8 mouse cellular contexts compared by ENCODE assay signal in the genomic region with DNA sequence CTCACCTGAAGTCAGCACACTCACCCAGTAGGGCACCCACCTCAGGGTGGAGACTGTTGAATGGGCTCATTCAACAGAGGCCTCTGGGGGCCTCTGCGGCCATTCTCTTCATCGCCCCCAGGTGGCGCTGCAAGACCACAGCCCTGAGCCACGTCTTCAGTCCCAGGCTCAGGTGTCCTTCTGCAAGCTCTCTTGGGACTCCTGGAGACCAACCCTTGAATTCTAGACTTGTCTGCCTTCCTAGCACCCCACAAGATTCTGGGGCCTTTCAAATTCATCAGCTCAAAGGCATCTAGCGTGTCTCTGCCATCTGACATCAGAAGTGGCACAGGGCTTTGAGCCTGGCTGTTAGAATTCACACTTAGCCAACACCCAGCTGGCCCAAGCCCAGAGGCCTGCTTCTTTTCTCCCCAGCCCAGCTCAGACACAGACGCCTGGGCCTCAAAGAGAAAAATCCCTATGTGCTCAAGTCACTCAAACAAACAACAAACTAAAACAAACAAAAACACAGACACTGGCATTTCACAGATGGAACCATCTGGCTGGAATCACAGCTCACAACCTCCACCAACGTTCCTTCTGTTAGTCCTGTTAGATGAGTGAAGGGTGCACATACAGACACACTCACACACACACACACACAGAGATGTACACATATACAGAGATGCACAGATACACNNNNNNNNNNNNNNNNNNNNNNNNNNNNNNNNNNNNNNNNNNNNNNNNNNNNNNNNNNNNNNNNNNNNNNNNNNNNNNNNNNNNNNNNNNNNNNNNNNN. TPM values are rescaled to one million over a fixed set of nuclear protein-coding genes. Genes with fewer than 3 reads are reported as not detected.
DNase-seq lines count a peak whose midpoint lies in the region; TF ChIP-seq lines count a peak whose summit lies in the region.

No protein-coding gene starts in this region.

- H3K4me3 ChIP-seq in MEL (ENCODE audit: control insufficient read depth in 1 of 2, insufficient read depth in 1 of 2, low read depth in 2 of 2, low read length in 2 of 2) = no peak overlapping the region
- H3K4me3 ChIP-seq in forebrain, embryonic 10.5 days = no peak overlapping the region
- no peak overlapping the region for H3K4me3 ChIP-seq in layer of hippocampus, adult 2 months

- no peak overlapping the region for H3K27ac ChIP-seq in MEL (ENCODE audit: control insufficient read depth, low read depth, low read length)
- H3K27ac ChIP-seq in forebrain, embryonic 10.5 days = no peak overlapping the region
- no peak overlapping the region for H3K27ac ChIP-seq in layer of hippocampus, adult 2 months

- no peaks in the 10 kb centered on the region for H3K27me3 ChIP-seq in MEL (ENCODE audit: control insufficient read depth in 1 of 2, insufficient read depth in 2 of 2, low read length in 2 of 2)
- H3K27me3 ChIP-seq in forebrain, embryonic 10.5 days (ENCODE audit: poor library complexity, severe bottlenecking) = 0 out of 2 replicates have a peak, but pooled peaks cover 6% of the 10 kb centered on the region

- TF ChIP-seq POLR2A in MEL (IDR thresholded peaks at IDR 0.05; ENCODE audit: control insufficient read depth in 1 of 2, insufficient read depth in 1 of 2, low read depth in 1 of 2, low read length in 2 of 2, poor library complexity in 1 of 2) = no peak

- peak; percentile 94 to 95 (median 94) for TF ChIP-seq CTCF in MEL (IDR thresholded peaks at IDR 0.05 in 2 of 3, conservative IDR thresholded peaks at IDR 0.05 in 1 of 3; ENCODE audit: control insufficient read depth in 1 of 3, insufficient read depth in 1 of 3, low read depth in 2 of 3, low read length in 3 of 3, poor library complexity in 1 of 3, severe bottlenecking in 1 of 3)
- peak; percentile 100 for TF ChIP-seq CTCF in layer of hippocampus, adult 2 months (conservative IDR thresholded peaks at IDR 0.05)

- no peaks in the 10 kb centered on the region for H3K36me3 ChIP-seq in MEL (ENCODE audit: control insufficient read depth in 1 of 2, insufficient read depth in 2 of 2, low read length in 2 of 2)
- no peaks in the 10 kb centered on the region for H3K36me3 ChIP-seq in forebrain, embryonic 10.5 days (replicated peaks)

- TF ChIP-seq EP300 in MEL (IDR thresholded peaks at IDR 0.05; ENCODE audit: low read depth in 1 of 2, low read length in 2 of 2) = no peak

- no peaks in the 10 kb centered on the region for H3K4me1 ChIP-seq in MEL (ENCODE audit: control insufficient read depth in 1 of 2, insufficient read depth in 2 of 2, low read length in 2 of 2)
- H3K4me1 ChIP-seq in forebrain, embryonic 10.5 days = no peaks in the 10 kb centered on the region

- no peaks in the 10 kb centered on the region for H3K9me3 ChIP-seq in MEL (replicated peaks; ENCODE audit: insufficient read depth, low read length)
- no peaks in the 10 kb centered on the region for H3K9me3 ChIP-seq in forebrain, embryonic 10.5 days

- 18% methylated on average over 7 of the region's 7 CpGs for WGBS in forebrain, embryonic 10.5 days

- H3K79me2 ChIP-seq in MEL (ENCODE audit: control insufficient read depth, insufficient read depth, low read length, poor library complexity) = no peaks in the 10 kb centered on the region

- TF ChIP-seq RAD21 in MEL (IDR thresholded peaks at IDR 0.05; ENCODE audit: low read depth, low read length) = peak; percentile 98

- DNase-seq in MEL (ENCODE audit: low read depth, low spot score) = peak; percentile 73
- DNase-seq in c-Kit-negative CD71-positive TER-119-positive erythroid progenitor cells, embryonic 14.5 days (ENCODE audit: low read depth, low spot score) = peak; percentile 8
- DNase-seq in forebrain, embryonic 10.5 days (ENCODE audit: extremely low spot score, low spot score) = peak; percentile 60
- DNase-seq in heart, postnatal 4 days = peak; percentile 79
- peak in 1 of 2 experiments; percentile 78 for DNase-seq in layer of hippocampus, adult 2 months (ENCODE audit: low spot score in 2 of 2)
- DNase-seq in lung, postnatal 14 days = peak; percentile 74
- peak; percentile 62 for DNase-seq in right cerebral cortex, adult 18-20 months
- peak; percentile 61 for DNase-seq in urinary bladder, postnatal 14 days (ENCODE audit: low spot score)

- H3K9ac ChIP-seq in MEL (ENCODE audit: control insufficient read depth, low read depth, low read length, poor library complexity, severe bottlenecking) = no peak overlapping the region

TF ChIP-seq in MEL, 35 proteins besides CTCF, POLR2A, EP300 and RAD21:
- TF ChIP-seq USF2 (IDR thresholded peaks at IDR 0.05; ENCODE audit: borderline replicate concordance in 1 of 2, insufficient read depth in 1 of 2, low read depth in 1 of 2, low read length in 2 of 2) = no peak
- TF ChIP-seq SIN3A (IDR thresholded peaks at IDR 0.05; ENCODE audit: low read length) = peak; percentile 42; the same call in 1 of the 2 replicates
- no peak for TF ChIP-seq KAT2A (conservative IDR thresholded peaks at IDR 0.05; ENCODE audit: low read depth, low read length)
- TF ChIP-seq MAZ (IDR thresholded peaks at IDR 0.05; ENCODE audit: low read depth, low read length) = peak; percentile 71; the same call in 1 of the 2 replicates
- 0 out of 2 replicates have a peak, but pooled peaks have one; percentile 36 for TF ChIP-seq ELF1 (IDR thresholded peaks at IDR 0.05; ENCODE audit: low read depth, low read length)
- TF ChIP-seq TBP (IDR thresholded peaks at IDR 0.05; ENCODE audit: low read depth, low read length) = no peak
- TF ChIP-seq SMC3 (IDR thresholded peaks at IDR 0.05; ENCODE audit: low read depth, low read length) = peak; percentile 100
- no peak for TF ChIP-seq MXI1 (IDR thresholded peaks at IDR 0.05; ENCODE audit: low read depth, low read length)
- no peak for TF ChIP-seq MAFK (IDR thresholded peaks at IDR 0.05; ENCODE audit: borderline replicate concordance, low read depth, low read length)
- no peak for TF ChIP-seq POLR2AphosphoS2 (IDR thresholded peaks at IDR 0.05; ENCODE audit: low read length)
- TF ChIP-seq ZC3H11A (IDR thresholded peaks at IDR 0.05; ENCODE audit: low read depth, low read length) = peak; percentile 99
TF ChIP-seq in MEL: peak in this region for 5.

RNA-seq across cellular contexts. Expression of gene Tlr5, which starts 36.6 kb away (rescaled TPM):
- not detected in 2 replicates for total RNA-seq in MEL (2012; rRNA removed)
- polyA plus RNA-seq in MEL (2012; ENCODE audit: insufficient read depth in 1 of 2, insufficient read length in 2 of 2, low read depth in 1 of 2, low replicate concordance in 2 of 2, missing spikeins in 1 of 2) = not detected
- 0.32 and 0.45 TPM in 2 replicates for polyA plus RNA-seq in forebrain, embryonic 10.5 days (2016; fragmentation: Nextera tagmentation; extraction: Ambion mirVana)
- total RNA-seq in heart, postnatal 4 days (2021) = 1 to 10 TPM; 1.9 to 2.0 TPM
- total RNA-seq in layer of hippocampus, adult 2 months (2021) = under 1 TPM; 0.22 to 0.44 TPM
